Mouse (Mus musculus) forebrain, embryonic 13.5 days (tissue): Measurements from ENCODE around the gene Ubap1l. TPM values are rescaled to one million over a fixed set of nuclear protein-coding genes. Genes with fewer than 3 reads are reported as not detected.
"Not testable (repeated sequence)": the region's sequence is repeated elsewhere in the genome, so short reads cannot be mapped to it uniquely, and the experiment has no call there.

Experiments used
- ATAC-seq: fragments of 200-750 bp; cut with Nextera tagmentation; 2 replicates; pipeline ENCODE4 v1.8.0; 2017
- H3K27ac ChIP-seq: fragments of 300-500 bp; sonication (generic); 2 replicates; pipeline ENCODE4 v1.5.1; 2015; ENCODE audit warnings: inconsistent platforms, mild to moderate bottlenecking, moderate library complexity
- H3K27me3 ChIP-seq: fragments of 300-500 bp; sonication (generic); 2 replicates; pipeline ENCODE4 v1.6.1; 2015; ENCODE audit warnings: mild to moderate bottlenecking, inconsistent platforms
- H3K36me3 ChIP-seq: fragments of 300-500 bp; sonication (generic); 2 replicates; pipeline ENCODE4 v1.6.1; 2015; ENCODE audit warnings: mild to moderate bottlenecking, inconsistent platforms; ENCODE audit not compliant: poor library complexity, severe bottlenecking
- H3K4me1 ChIP-seq: fragments of 300-500 bp; sonication (generic); 2 replicates; pipeline ENCODE4 v1.6.1; 2015; ENCODE audit warnings: inconsistent platforms
- H3K4me2 ChIP-seq: fragments of 300-500 bp; sonication (generic); 2 replicates; pipeline ENCODE4 v1.6.1; 2015; ENCODE audit warnings: inconsistent platforms, mild to moderate bottlenecking, moderate library complexity
- H3K4me3 ChIP-seq: fragments of 300-500 bp; sonication (generic); 2 replicates; pipeline ENCODE4 v1.5.1; 2015; ENCODE audit warnings: mild to moderate bottlenecking, inconsistent platforms
- H3K9ac ChIP-seq: fragments of 300-500 bp; sonication (generic); 2 replicates; pipeline ENCODE4 v1.6.1; 2015; ENCODE audit warnings: mild to moderate bottlenecking, inconsistent platforms
- H3K9me3 ChIP-seq: fragments of 300-500 bp; sonication (generic); replicated peaks from 2 replicates; pipeline ENCODE4 v1.6.1; 2016; ENCODE audit warnings: inconsistent platforms
- WGBS: fragments of 180-500 bp; shearing (Covaris S2); methylation state at CpG from one replicate; pipeline ENCODE4 v1.1.7; 2015; 5-methylcytosine and 5-hydroxymethylcytosine counted together
- polyA plus RNA-seq: library from polyadenylated mRNA; unstranded; fragments of >200 nt; fragmentation: Nextera tagmentation; extraction: Ambion mirVana; gene quantifications from 2 replicates; pipeline ENCODE4 v1.2.1, GENCODE M21; 2015

Gene Ubap1l
- polyA plus RNA-seq: 0.30 and 0.58 TPM in 2 replicates

- Histone ChIP-seq H3K27ac (no peak within 1 kb of the TSS), H3K9me3 (no peaks in the 10 kb centered on the region), H3K27me3 (no peaks in the 10 kb centered on the region), H3K9ac (no peak within 1 kb of the TSS), H3K36me3 (peaks cover 72% of the 10 kb centered on the region), H3K4me3 (no peak within 1 kb of the TSS), H3K4me1 (no peaks in the 10 kb centered on the region), H3K4me2 (no peak within 1 kb of the TSS)
- WGBS: 89% methylated on average over 16 of the region's 16 CpGs
- ATAC-seq: no peak
Observed at GRCm38 (mm10) chr9:65360641-65361448, at the start of gene Ubap1l. Gene Ubap1l (plus strand): TSS chr9:65361041.

GRCm38 (mm10) chr9:65312669-65313357, 48.0 kb upstream of the Ubap1l start:
- ATAC-seq: no peak
- Histone ChIP-seq H3K4me2 (no peak overlapping the region), H3K27me3 (no peaks in the 10 kb centered on the region), H3K36me3 (peaks cover 61% of the 10 kb centered on the region), H3K9ac (no peak overlapping the region), H3K4me1 (no peaks in the 10 kb centered on the region), H3K9me3 (no peaks in the 10 kb centered on the region), H3K4me3 (no peak overlapping the region), H3K27ac (no peak overlapping the region)
- 94% methylated on average over 4 of the region's 4 CpGs for whole genome bisulfite sequencing

- Histone ChIP-seq H3K27ac (no peak overlapping the region), H3K4me2 (no peak overlapping the region), H3K36me3 (peaks cover 64% of the 10 kb centered on the region), H3K4me1 (no peaks in the 10 kb centered on the region), H3K4me3 (no peak overlapping the region), H3K27me3 (no peaks in the 10 kb centered on the region), H3K9ac (no peak overlapping the region), H3K9me3 (no peaks in the 10 kb centered on the region)
- WGBS: 97% methylated on average over 1 of the region's 1 CpGs
- no peak for ATAC-seq
Observed at GRCm38 (mm10) chr9:65313846-65314245, 47.0 kb upstream of the Ubap1l start.

- ATAC-seq: no peak
- H3K9me3 ChIP-seq: no peaks in the 10 kb centered on the region
- 93% methylated on average over 11 of the region's 11 CpGs for WGBS
- no peak overlapping the region for H3K4me2 ChIP-seq
- H3K27me3 ChIP-seq: no peaks in the 10 kb centered on the region
- no peak overlapping the region for H3K4me3 ChIP-seq
- no peak overlapping the region for H3K27ac ChIP-seq
- H3K9ac ChIP-seq: no peak overlapping the region
- no peaks in the 10 kb centered on the region for H3K4me1 ChIP-seq
- H3K36me3 ChIP-seq: peaks cover 81% of the 10 kb centered on the region
Observed at GRCm38 (mm10) chr9:65322255-65322900, 38.5 kb upstream of the Ubap1l start.

- H3K9ac ChIP-seq: no peak overlapping the region
- no peaks in the 10 kb centered on the region for H3K4me1 ChIP-seq
- H3K36me3 ChIP-seq: peaks cover 86% of the 10 kb centered on the region
- H3K27me3 ChIP-seq: no peaks in the 10 kb centered on the region
- H3K27ac ChIP-seq: no peak overlapping the region
- no peak for ATAC-seq
- no peak overlapping the region for H3K4me3 ChIP-seq
- H3K9me3 ChIP-seq: no peaks in the 10 kb centered on the region
- H3K4me2 ChIP-seq: no peak overlapping the region
Observed at GRCm38 (mm10) chr9:65325971-65326370, 34.9 kb upstream of the Ubap1l start.

GRCm38 (mm10) chr9:65327371-65327770, 33.5 kb upstream of the Ubap1l start:
- WGBS: 96% methylated on average over 2 of the region's 2 CpGs
- no peak overlapping the region for H3K27ac ChIP-seq
- H3K36me3 ChIP-seq: peaks cover 79% of the 10 kb centered on the region
- H3K27me3 ChIP-seq: no peaks in the 10 kb centered on the region
- no peaks in the 10 kb centered on the region for H3K9me3 ChIP-seq
- no peak for ATAC-seq
- no peak overlapping the region for H3K4me3 ChIP-seq
- H3K4me1 ChIP-seq: no peaks in the 10 kb centered on the region
- no peak overlapping the region for H3K9ac ChIP-seq
- no peak overlapping the region for H3K4me2 ChIP-seq

- peaks cover 19% of the 10 kb centered on the region for H3K36me3 ChIP-seq
- no peak overlapping the region for H3K9ac ChIP-seq
- no peak for ATAC-seq
- no peaks in the 10 kb centered on the region for H3K4me1 ChIP-seq
- no peak overlapping the region for H3K27ac ChIP-seq
- WGBS: 91% methylated on average over 5 of the region's 5 CpGs
- no peak overlapping the region for H3K4me2 ChIP-seq
- no peak overlapping the region for H3K4me3 ChIP-seq
- no peaks in the 10 kb centered on the region for H3K9me3 ChIP-seq
- H3K27me3 ChIP-seq: no peaks in the 10 kb centered on the region
Observed at GRCm38 (mm10) chr9:65333958-65334357, 26.9 kb upstream of the Ubap1l start.

- Histone ChIP-seq H3K4me1 (no peaks in the 10 kb centered on the region), H3K9ac (no peak overlapping the region), H3K9me3 (no peaks in the 10 kb centered on the region), H3K4me3 (no peak overlapping the region), H3K27me3 (no peaks in the 10 kb centered on the region), H3K4me2 (no peak overlapping the region), H3K36me3 (no peaks in the 10 kb centered on the region), H3K27ac (no peak overlapping the region)
- ATAC-seq: no peak
- 83% methylated on average over 4 of the region's 4 CpGs for WGBS
Observed at GRCm38 (mm10) chr9:65339146-65339545, 21.7 kb upstream of the Ubap1l start.

- no peak for ATAC-seq
- H3K4me3 ChIP-seq: no peak overlapping the region
- no peaks in the 10 kb centered on the region for H3K27me3 ChIP-seq
- H3K4me2 ChIP-seq: no peak overlapping the region
- H3K9me3 ChIP-seq: no peaks in the 10 kb centered on the region
- no peak overlapping the region for H3K27ac ChIP-seq
- no peaks in the 10 kb centered on the region for H3K4me1 ChIP-seq
- no peak overlapping the region for H3K9ac ChIP-seq
- H3K36me3 ChIP-seq: no peaks in the 10 kb centered on the region
- 87% methylated on average over 2 of the region's 2 CpGs for WGBS
Observed at GRCm38 (mm10) chr9:65340414-65340813, 20.4 kb upstream of the Ubap1l start.

- peak overlapping the region; percentile 90 for H3K4me3 ChIP-seq
- not testable (repeated sequence) for H3K36me3 ChIP-seq, H3K9me3 ChIP-seq, H3K27me3 ChIP-seq
- ATAC-seq: peak; percentile 60
- peak overlapping the region; percentile 98 for H3K4me2 ChIP-seq
- peaks cover 20% of the 10 kb centered on the region for H3K4me1 ChIP-seq
- 67% methylated on average over 11 of the region's 11 CpGs for WGBS
- H3K27ac ChIP-seq: peak overlapping the region; percentile 95
- peak overlapping the region; percentile 93 for H3K9ac ChIP-seq
Observed at GRCm38 (mm10) chr9:65345439-65345838, 15.4 kb upstream of the Ubap1l start.

GRCm38 (mm10) chr9:65345854-65346475, 14.9 kb upstream of the Ubap1l start, which contains the start of gene Pdcd7:
Gene Pdcd7 (plus strand): TSS chr9:65346104.
- peak within 1 kb of the TSS; percentile 95 for H3K27ac ChIP-seq
- peak; percentile 99 for ATAC-seq

More at GRCm38 (mm10) chr9:65345854-65346475, 14.9 kb upstream of the Ubap1l start, which contains the start of gene Pdcd7:
- WGBS: 1% methylated on average over 55 of the region's 59 CpGs
- peaks cover 20% of the 10 kb centered on the region for H3K4me1 ChIP-seq
- peak within 1 kb of the TSS; percentile 98 for H3K4me2 ChIP-seq
- H3K27me3 ChIP-seq: no peaks in the 10 kb centered on the region
- no peaks in the 10 kb centered on the region for H3K36me3 ChIP-seq
- peak within 1 kb of the TSS; percentile 93 for H3K9ac ChIP-seq
- peak within 1 kb of the TSS; percentile 90 for H3K4me3 ChIP-seq
- H3K9me3 ChIP-seq: no peaks in the 10 kb centered on the region
